Mouse (Mus musculus) neural tube, embryonic 12.5 days (tissue): ENCODE measurements at regions not wholly inside any gene's neighbourhood (a gene's known extent, or its start where the extent isn't known, plus 50 kb on each side); places are given as distances from the start of the nearest gene placed in this dataset.

ENCODE experiments used
- ATAC-seq: fragments of 200-750 bp; cut with Nextera tagmentation; 2 replicates; pipeline ENCODE4 v1.8.0; 2017; ENCODE audit warnings: low read depth, mild to moderate bottlenecking, moderate TSS enrichment, moderate library complexity; ENCODE audit not compliant: low FRiP score
- H3K27ac ChIP-seq: fragments of 300-500 bp; sonication (generic); 2 replicates; pipeline ENCODE4 v1.5.1; 2016
- H3K27me3 ChIP-seq: fragments of 300-500 bp; sonication (generic); replicated peaks from 2 replicates; pipeline ENCODE4 v1.6.1; 2016; ENCODE audit warnings: mild to moderate bottlenecking
- H3K36me3 ChIP-seq: fragments of 300-500 bp; sonication (generic); 2 replicates; pipeline ENCODE4 v1.6.1; 2016; ENCODE audit warnings: mild to moderate bottlenecking
- H3K4me1 ChIP-seq: fragments of 300-500 bp; sonication (generic); 2 replicates; pipeline ENCODE4 v1.6.1; 2016
- H3K4me2 ChIP-seq: fragments of 300-500 bp; sonication (generic); replicated peaks from 2 replicates; pipeline ENCODE4 v1.6.1; 2016; ENCODE audit warnings: mild to moderate bottlenecking
- H3K4me3 ChIP-seq: fragments of 300-500 bp; sonication (generic); 2 replicates; pipeline ENCODE4 v1.5.1; 2016
- H3K9ac ChIP-seq: fragments of 300-500 bp; sonication (generic); 2 replicates; pipeline ENCODE4 v1.6.1; 2016; ENCODE audit warnings: mild to moderate bottlenecking
- H3K9me3 ChIP-seq: fragments of 300-500 bp; sonication (generic); 2 replicates; pipeline ENCODE4 v1.6.1; 2016; ENCODE audit warnings: mild to moderate bottlenecking
- WGBS: fragments of 180-500 bp; shearing (Covaris S2); methylation state at CpG from one replicate; pipeline ENCODE4 v1.1.7; 2016; 5-methylcytosine and 5-hydroxymethylcytosine counted together

GRCm38 (mm10) chr5:111789904-111790303 lies 56.2 kb downstream of the Gm26897 start:
- H3K4me1 ChIP-seq = peaks cover 13% of the 10 kb centered on the region
- H3K27ac ChIP-seq = no peak overlapping the region
- ATAC-seq = no peak
- H3K4me2 ChIP-seq = no peak overlapping the region
- no peaks in the 10 kb centered on the region for H3K9me3 ChIP-seq
- no peaks in the 10 kb centered on the region for H3K36me3 ChIP-seq
- no peak overlapping the region for H3K4me3 ChIP-seq
- no peak overlapping the region for H3K9ac ChIP-seq
- WGBS = 52% methylated on average over 4 of the region's 4 CpGs
- H3K27me3 ChIP-seq = no peaks in the 10 kb centered on the region

GRCm38 (mm10) chr5:111790527-111790926 lies 56.8 kb downstream of the Gm26897 start:
- H3K4me1 ChIP-seq = peaks cover 13% of the 10 kb centered on the region
- no peaks in the 10 kb centered on the region for H3K27me3 ChIP-seq
- H3K9me3 ChIP-seq = no peaks in the 10 kb centered on the region
- no peak overlapping the region for H3K9ac ChIP-seq
- no peak overlapping the region for H3K27ac ChIP-seq
- no peak overlapping the region for H3K4me3 ChIP-seq
- WGBS = 76% methylated on average over 9 of the region's 9 CpGs
- no peak overlapping the region for H3K4me2 ChIP-seq
- ATAC-seq = no peak
- H3K36me3 ChIP-seq = no peaks in the 10 kb centered on the region

- WGBS = 89% methylated on average over 5 of the region's 5 CpGs
- H3K27ac ChIP-seq = no peak overlapping the region
- no peak for ATAC-seq
These were observed 57.4 kb downstream of the Gm26897 start for GRCm38 (mm10) chr5:111791089-111791561.

GRCm38 (mm10) chr5:111792746-111793145 lies 59.0 kb downstream of the Gm26897 start:
- H3K4me3 ChIP-seq = no peak overlapping the region
- no peak overlapping the region for H3K4me2 ChIP-seq
- H3K36me3 ChIP-seq = no peaks in the 10 kb centered on the region
- H3K9ac ChIP-seq = no peak overlapping the region
- WGBS = 87% methylated on average over 14 of the region's 14 CpGs
- no peaks in the 10 kb centered on the region for H3K27me3 ChIP-seq
- H3K9me3 ChIP-seq = no peaks in the 10 kb centered on the region
- no peak for ATAC-seq
- H3K4me1 ChIP-seq = peaks cover 13% of the 10 kb centered on the region
- H3K27ac ChIP-seq = no peak overlapping the region

More at GRCm38 (mm10) chr5:111791089-111791561, 57.4 kb downstream of the Gm26897 start:
- H3K36me3 ChIP-seq = no peaks in the 10 kb centered on the region
- no peak overlapping the region for H3K4me3 ChIP-seq
- H3K4me2 ChIP-seq = no peak overlapping the region
- no peaks in the 10 kb centered on the region for H3K27me3 ChIP-seq
- peaks cover 13% of the 10 kb centered on the region for H3K4me1 ChIP-seq
- H3K9ac ChIP-seq = no peak overlapping the region
- H3K9me3 ChIP-seq = no peaks in the 10 kb centered on the region

GRCm38 (mm10) chr5:111793178-111793577 lies 59.5 kb downstream of the Gm26897 start:
- no peak overlapping the region for H3K4me3 ChIP-seq
- no peak for ATAC-seq
- H3K27ac ChIP-seq = no peak overlapping the region
- no peaks in the 10 kb centered on the region for H3K27me3 ChIP-seq
- H3K9ac ChIP-seq = no peak overlapping the region
- H3K9me3 ChIP-seq = no peaks in the 10 kb centered on the region
- 79% methylated on average over 4 of the region's 4 CpGs for WGBS
- peaks cover 13% of the 10 kb centered on the region for H3K4me1 ChIP-seq
- H3K36me3 ChIP-seq = no peaks in the 10 kb centered on the region
- H3K4me2 ChIP-seq = no peak overlapping the region

- WGBS = 84% methylated on average over 5 of the region's 5 CpGs
- H3K4me1 ChIP-seq = peaks cover 21% of the 10 kb centered on the region
- H3K36me3 ChIP-seq = no peaks in the 10 kb centered on the region
- no peak overlapping the region for H3K4me2 ChIP-seq
- H3K27ac ChIP-seq = no peak overlapping the region
- no peak overlapping the region for H3K9ac ChIP-seq
- no peaks in the 10 kb centered on the region for H3K9me3 ChIP-seq
- no peak overlapping the region for H3K4me3 ChIP-seq
- ATAC-seq = no peak
- H3K27me3 ChIP-seq = no peaks in the 10 kb centered on the region; the same call in none of the 2 replicates
These were observed 63.2 kb downstream of the Gm26897 start for GRCm38 (mm10) chr5:111796889-111797288.

GRCm38 (mm10) chr5:111799700-111800311 lies 66.1 kb downstream of the Gm26897 start:
- no peak overlapping the region for H3K9ac ChIP-seq
- no peaks in the 10 kb centered on the region for H3K9me3 ChIP-seq
- H3K27ac ChIP-seq = no peak overlapping the region
- ATAC-seq = no peak
- peaks cover 18% of the 10 kb centered on the region for H3K4me1 ChIP-seq
- H3K27me3 ChIP-seq = no peaks in the 10 kb centered on the region; the same call in none of the 2 replicates
- no peak overlapping the region for H3K4me2 ChIP-seq
- WGBS = 25% methylated on average over 15 of the region's 15 CpGs
- H3K4me3 ChIP-seq = no peak overlapping the region
- no peaks in the 10 kb centered on the region for H3K36me3 ChIP-seq

GRCm38 (mm10) chr5:111800511-111800910 lies 66.8 kb downstream of the Gm26897 start:
- Histone ChIP-seq H3K9ac (no peak overlapping the region), H3K9me3 (no peaks in the 10 kb centered on the region), H3K27ac (no peak overlapping the region), H3K27me3 (no peaks in the 10 kb centered on the region; the same call in none of the 2 replicates), H3K4me2 (no peak overlapping the region), H3K36me3 (no peaks in the 10 kb centered on the region), H3K4me3 (no peak overlapping the region), H3K4me1 (peaks cover 21% of the 10 kb centered on the region)
- WGBS = 78% methylated on average over 11 of the region's 11 CpGs
- no peak for ATAC-seq

- H3K36me3 ChIP-seq = no peaks in the 10 kb centered on the region
- H3K9me3 ChIP-seq = no peaks in the 10 kb centered on the region
- no peak overlapping the region for H3K4me3 ChIP-seq
- no peaks in the 10 kb centered on the region; the same call in none of the 2 replicates for H3K27me3 ChIP-seq
- no peak overlapping the region for H3K4me2 ChIP-seq
- H3K27ac ChIP-seq = no peak overlapping the region
- H3K4me1 ChIP-seq = peaks cover 26% of the 10 kb centered on the region
- WGBS = 63% methylated on average over 2 of the region's 2 CpGs
- H3K9ac ChIP-seq = no peak overlapping the region
- ATAC-seq = no peak
These were observed 67.3 kb downstream of the Gm26897 start for GRCm38 (mm10) chr5:111801051-111801450.

- H3K9ac ChIP-seq = no peak overlapping the region
- no peak for ATAC-seq
- H3K4me1 ChIP-seq = peaks cover 40% of the 10 kb centered on the region
- no peaks in the 10 kb centered on the region for H3K36me3 ChIP-seq
- no peaks in the 10 kb centered on the region for H3K9me3 ChIP-seq
- no peak overlapping the region for H3K4me2 ChIP-seq
- H3K27ac ChIP-seq = no peak overlapping the region
- H3K4me3 ChIP-seq = no peak overlapping the region
- H3K27me3 ChIP-seq = no peaks in the 10 kb centered on the region; the same call in none of the 2 replicates
- 70% methylated on average over 6 of the region's 6 CpGs for WGBS
These were observed 70.8 kb downstream of the Gm26897 start for GRCm38 (mm10) chr5:111804542-111804941.

GRCm38 (mm10) chr5:111805150-111805549 lies 71.4 kb downstream of the Gm26897 start:
- no peak overlapping the region for H3K4me2 ChIP-seq
- no peak overlapping the region for H3K4me3 ChIP-seq
- peaks cover 34% of the 10 kb centered on the region for H3K4me1 ChIP-seq
- no peak overlapping the region for H3K9ac ChIP-seq
- no peak overlapping the region for H3K27ac ChIP-seq
- ATAC-seq = no peak
- no peaks in the 10 kb centered on the region for H3K9me3 ChIP-seq
- no peaks in the 10 kb centered on the region; the same call in 1 of the 2 replicates for H3K27me3 ChIP-seq
- H3K36me3 ChIP-seq = no peaks in the 10 kb centered on the region
- WGBS = 70% methylated on average over 7 of the region's 7 CpGs

- no peak overlapping the region for H3K27ac ChIP-seq
- no peak for ATAC-seq
- H3K9ac ChIP-seq = no peak overlapping the region
- H3K4me1 ChIP-seq = peaks cover 34% of the 10 kb centered on the region
- H3K4me2 ChIP-seq = no peak overlapping the region; the same call in 1 of the 2 replicates
- 8% methylated on average over 17 of the region's 17 CpGs for WGBS
- no peaks in the 10 kb centered on the region; the same call in 1 of the 2 replicates for H3K27me3 ChIP-seq
- no peaks in the 10 kb centered on the region for H3K36me3 ChIP-seq
- H3K9me3 ChIP-seq = no peaks in the 10 kb centered on the region
- no peak overlapping the region for H3K4me3 ChIP-seq
These were observed 72.1 kb downstream of the Gm26897 start for GRCm38 (mm10) chr5:111805761-111806191.
